Mouse (Mus musculus): ENCODE measurements around the gene Gm14180.
"Not testable (repeated sequence)": the region's sequence is repeated elsewhere in the genome, so short reads cannot be mapped to it uniquely, and the experiment has no call there.

Gene Gm14180

DNA sequence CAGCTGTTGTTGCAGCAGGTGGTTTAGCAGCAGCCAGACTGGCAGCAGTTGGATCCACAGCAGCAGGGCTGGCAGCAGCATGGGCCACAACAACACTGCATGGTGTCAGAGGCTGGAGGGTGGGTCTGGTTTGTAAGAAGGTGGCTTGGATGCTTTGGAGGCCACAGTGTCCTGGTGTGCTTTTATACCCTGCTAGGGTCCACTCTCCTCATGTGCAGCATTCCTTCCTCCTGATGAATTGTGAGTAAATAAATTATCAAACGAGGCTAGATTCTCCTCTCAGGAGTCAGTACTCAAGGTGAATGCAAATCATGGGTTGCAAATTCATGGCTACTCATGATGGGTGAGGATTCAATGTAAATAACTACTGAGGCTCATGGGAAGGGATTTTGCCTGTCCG is at the start of gene Gm14180:
Gm14180 (minus strand) TSS at position 101 of the 400 bp plus-strand sequence.
- DNase-seq (ENCODE audit: low read depth, low spot score) = no peak

DNA sequence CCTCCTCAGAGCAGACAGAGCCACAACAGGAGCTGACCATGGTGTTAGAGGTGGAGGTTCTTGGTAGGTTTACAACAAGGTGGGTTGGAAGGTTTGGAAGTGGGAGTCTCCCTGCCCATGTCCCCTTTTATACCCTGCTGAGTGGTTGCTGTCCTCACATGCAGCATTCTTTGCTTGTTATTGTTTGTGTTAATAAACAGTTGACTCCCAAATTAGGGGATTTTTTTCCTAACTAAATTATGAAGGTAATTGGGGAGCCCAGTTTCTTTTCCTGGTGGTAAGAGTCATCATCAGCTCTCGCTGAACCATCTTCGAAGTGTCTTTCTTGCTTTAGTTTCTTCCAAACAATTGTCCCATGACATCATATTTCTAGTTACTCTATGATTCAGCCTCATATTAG is 46.5 kb upstream of the Gm14180 start, which contains the start of gene Krtap4-8:
Krtap4-8 (minus strand) TSS at position 101 of the 400 bp plus-strand sequence.
- no peak for DNase-seq (ENCODE audit: low read depth, low spot score)

DNA sequence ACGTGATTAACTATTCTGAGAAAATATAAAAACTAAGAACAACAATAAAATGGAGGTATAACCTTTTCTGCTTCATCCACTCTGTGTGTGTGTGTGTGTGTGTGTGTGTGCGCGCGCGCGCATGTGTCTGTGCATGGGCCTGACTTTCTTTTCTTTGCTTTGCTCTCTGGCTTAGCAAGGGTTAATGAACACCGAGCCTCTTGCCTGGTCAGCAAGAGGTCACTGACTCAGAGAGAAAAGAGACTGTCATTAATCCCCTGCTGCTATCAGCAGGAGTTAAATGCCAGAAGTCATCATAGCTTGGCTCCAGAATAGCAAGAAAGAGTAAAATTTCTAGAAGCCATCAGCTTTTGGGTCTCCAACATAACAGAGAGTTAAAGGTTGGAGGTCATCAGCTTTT is 44.3 kb upstream of the Gm14180 start:
- no peak for DNase-seq (ENCODE audit: low read depth, low spot score)

DNA sequence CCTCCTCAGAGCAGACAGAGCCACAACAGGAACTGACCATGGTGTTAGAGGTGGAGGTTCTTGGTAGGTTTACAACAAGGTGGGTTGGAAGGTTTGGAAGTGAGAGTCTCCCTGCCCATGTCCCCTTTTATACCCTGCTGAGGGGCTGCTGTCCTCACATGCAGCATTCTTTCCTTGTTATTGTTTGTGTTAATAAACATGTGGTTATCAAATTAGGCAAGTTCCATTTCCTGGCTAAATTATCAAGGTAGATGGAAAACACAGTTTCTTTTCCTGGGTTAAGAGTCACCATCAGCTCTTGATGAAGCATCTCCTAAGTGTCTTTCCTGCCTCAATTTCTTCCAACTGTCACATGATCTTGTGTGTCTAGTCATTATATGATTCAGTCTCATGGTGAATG is 38.7 kb upstream of the Gm14180 start, which contains the start of gene Gm11595:
Gm11595 (minus strand) TSS at position 101 of the 400 bp plus-strand sequence.
- not testable (repeated sequence) for DNase-seq (ENCODE audit: low read depth, low spot score)

DNA sequence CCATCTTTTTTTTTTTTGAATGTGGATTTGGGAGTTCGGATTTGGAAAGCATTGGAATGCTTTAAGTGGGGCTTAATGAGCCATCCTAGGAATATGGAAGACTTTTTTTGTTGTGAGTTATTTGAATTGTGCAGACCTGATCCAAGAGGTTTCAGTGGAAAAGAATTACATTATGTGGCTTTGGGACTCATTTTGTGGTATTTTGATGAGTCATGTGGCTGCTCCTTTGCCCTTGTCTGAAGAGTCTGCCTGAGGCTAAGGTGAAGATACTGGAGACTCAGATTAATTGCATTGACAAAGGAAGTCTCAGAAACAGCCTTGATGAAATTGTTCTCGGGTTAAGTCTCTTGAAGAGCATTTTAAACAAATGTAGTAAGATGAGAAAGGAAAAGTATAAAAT is 34.3 kb upstream of the Gm14180 start:
- no peak for DNase-seq (ENCODE audit: low read depth, low spot score)

DNA sequence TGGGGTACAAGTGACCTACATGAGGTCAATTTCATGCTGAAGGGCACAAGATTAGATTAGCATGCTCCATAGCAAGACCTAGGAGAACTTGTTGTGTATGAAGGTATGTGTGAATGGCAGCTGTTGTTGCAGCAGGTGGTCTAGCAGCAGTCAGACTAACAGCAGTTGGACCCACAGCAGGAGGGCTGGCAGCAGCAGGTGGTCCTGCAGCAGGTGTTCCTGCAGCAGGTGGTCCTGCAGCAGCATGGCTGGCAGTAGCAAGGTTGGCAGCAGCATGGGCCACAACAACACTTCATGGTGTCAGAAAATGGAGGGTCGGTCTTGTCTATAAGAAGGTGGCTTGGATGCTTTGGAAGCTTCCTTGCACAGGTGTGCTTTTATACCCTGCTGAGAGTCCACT is 24.8 kb upstream of the Gm14180 start:
- DNase-seq (ENCODE audit: low read depth, low spot score) = no peak

DNA sequence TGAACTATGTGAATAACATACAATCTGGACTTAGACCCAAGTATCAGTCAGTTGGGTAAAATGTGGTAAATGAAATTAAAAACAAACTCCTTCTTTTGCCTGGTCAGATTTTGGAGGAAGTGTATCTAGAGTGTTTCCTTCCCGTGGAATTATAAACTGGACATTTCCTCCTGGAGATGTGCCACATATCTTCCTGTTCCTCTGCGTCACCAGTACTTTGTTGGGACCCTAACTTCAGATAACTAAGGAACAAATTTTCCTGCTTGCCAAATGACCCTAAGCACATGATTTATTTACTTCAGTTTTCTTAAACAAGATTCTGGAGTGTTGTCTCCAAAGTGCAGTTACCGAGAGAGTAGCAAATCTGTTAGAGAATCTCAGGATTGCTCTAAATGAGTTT is 9.9 kb upstream of the Gm14180 start:
- no peak for DNase-seq (ENCODE audit: low read depth, low spot score)

DNA sequence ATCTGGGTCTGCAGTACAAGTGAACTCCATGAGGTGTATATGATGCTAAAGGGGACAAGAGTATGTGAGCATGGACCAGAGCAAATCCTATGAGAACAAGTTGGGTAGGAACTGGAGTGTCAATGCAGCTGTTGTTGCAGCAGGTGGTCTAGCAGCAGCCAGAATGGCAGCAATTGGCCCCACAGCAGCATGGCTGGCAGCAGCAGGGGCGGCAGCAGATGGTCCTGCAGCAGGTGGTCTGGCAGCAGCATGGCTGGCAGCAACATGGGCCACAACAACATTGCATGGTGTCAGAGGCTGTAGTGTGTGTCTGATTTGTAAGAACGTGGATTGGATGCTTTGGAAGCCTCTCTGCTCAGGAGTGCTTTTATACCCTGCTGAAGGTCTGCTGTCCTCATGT is 10.0 kb downstream of the Gm14180 start:
- DNase-seq (ENCODE audit: low read depth, low spot score) = no peak

DNA sequence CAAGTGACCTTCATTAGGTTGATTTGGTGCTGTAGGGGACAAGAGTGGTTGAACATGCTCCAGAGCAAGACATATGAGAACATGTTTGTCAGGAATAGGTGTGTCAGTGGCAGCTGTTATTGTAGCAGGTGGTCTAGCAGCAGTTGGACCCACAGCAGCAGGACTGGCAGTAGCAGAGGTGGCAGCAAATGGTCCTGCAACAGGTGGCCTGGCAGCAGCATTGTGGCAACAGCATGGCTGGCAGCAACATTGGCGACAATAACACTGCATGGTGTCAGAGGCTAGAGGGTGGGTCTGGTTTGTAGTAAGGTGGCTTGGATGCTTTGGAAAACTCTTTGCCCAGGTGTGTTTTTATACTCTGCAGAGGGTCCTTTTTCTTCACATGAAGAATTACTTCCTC is 15.3 kb downstream of the Gm14180 start:
- DNase-seq (ENCODE audit: low read depth, low spot score) = no peak

DNA sequence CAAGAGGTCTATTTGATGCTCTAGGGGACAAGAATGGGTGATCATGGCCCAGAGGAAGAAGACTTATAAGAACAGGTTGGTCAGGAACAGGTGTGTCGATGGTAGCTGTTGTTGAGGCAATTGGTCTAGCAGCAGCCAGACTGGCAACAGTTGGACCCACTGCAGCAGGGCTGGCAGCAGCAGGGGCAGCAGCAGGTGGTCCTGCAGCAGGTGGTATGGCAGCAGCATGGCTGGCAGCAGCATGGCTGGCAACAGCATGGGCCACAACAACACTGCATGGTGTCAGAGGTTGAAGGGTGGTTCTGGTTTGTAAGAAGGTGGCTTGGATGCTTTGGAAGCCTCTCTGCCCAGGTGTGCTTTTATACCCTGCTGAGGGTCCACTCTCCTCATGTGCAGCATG is 43.6 kb downstream of the Gm14180 start, which contains the start of gene Gm14190:
Gm14190 (minus strand) TSS at position 278 of the 400 bp plus-strand sequence.
- no peak for DNase-seq (ENCODE audit: low read depth, low spot score)

DNA sequence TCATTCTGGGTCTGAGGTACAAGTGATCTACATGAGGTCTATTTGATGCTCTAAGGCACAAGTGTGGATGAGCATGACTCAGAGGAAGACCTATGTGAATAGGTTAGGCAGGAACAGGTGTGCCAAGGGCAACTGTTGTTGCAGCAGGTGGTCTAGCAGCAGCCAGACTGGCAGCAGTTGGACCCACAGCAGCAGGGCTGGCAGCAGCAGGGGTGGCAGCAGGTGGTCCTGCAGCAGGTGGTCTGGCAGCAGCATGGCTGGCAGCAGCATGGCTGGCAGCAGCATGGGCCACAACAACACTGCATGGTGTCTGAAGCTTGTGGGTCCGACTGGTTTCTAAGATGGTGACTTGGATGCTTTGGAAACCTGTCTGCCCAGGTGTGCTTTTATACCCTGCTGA is 48.9 kb downstream of the Gm14180 start:
- not testable (repeated sequence) for DNase-seq (ENCODE audit: low read depth, low spot score)
